Mouse (Mus musculus) effector memory CD4-positive, alpha-beta T cell, adult 5 months (primary cell): ENCODE data around the gene Pip. TPM values are rescaled to one million over a fixed set of nuclear protein-coding genes. Genes with fewer than 3 reads are reported as not detected.

Experiments used
- polyA plus RNA-seq: library from polyadenylated mRNA; unstranded; fragments of 100-300 nt; shearing (Covaris generic); gene quantifications from one replicate; pipeline ENCODE4 v1.2.1, GENCODE M21; 2017

The Pip gene
- polyA plus RNA-seq: not detected

GRCm38 (mm10) chr6:41847235-41847634, at the start of gene Pip:
Gene Pip (plus strand): TSS chr6:41847535.

GRCm38 (mm10) chr6:41852689-41853088, 5.4 kb downstream of the Pip start, which contains the start of gene Sval2:
Gene Sval2 (plus strand): TSS chr6:41852989.

Other genes with a start within 250 kb of the Pip start
- 48.2 TPM for gene Ephb6, start 242.1 kb upstream of the Pip start, polyA plus RNA-seq
- 0.16 TPM for gene Trpv6, start 211.1 kb upstream of the Pip start, polyA plus RNA-seq
- gene Trpv5, start 166.8 kb upstream of the Pip start, polyA plus RNA-seq: 0.11 TPM
- not detected for gene Llcfc1, start 163.1 kb upstream of the Pip start, polyA plus RNA-seq
- not detected for gene Kel, start 143.2 kb upstream of the Pip start, polyA plus RNA-seq
- gene Olfr459, start 72.4 kb upstream of the Pip start, polyA plus RNA-seq: 0.11 TPM
- gene Sval2, start 5.5 kb downstream of the Pip start, polyA plus RNA-seq: not detected
- gene Sval1, start 104.1 kb downstream of the Pip start, polyA plus RNA-seq: not detected
- not detected for gene Sval3, start 120.6 kb downstream of the Pip start, polyA plus RNA-seq
- not detected for gene Sva, start 190.9 kb downstream of the Pip start, polyA plus RNA-seq